Mouse (Mus musculus): ENCODE data around the gene Tex37. TPM values are rescaled to one million over a fixed set of nuclear protein-coding genes. Genes with fewer than 3 reads are reported as not detected.

Tex37 gene
- polyA plus RNA-seq, 1 experiment from 2014 or later = not detected

GRCm38 (mm10) chr6:70955841-70956240 is 37.1 kb upstream of the Tex37 start:
- Histone ChIP-seq H3K4me3 (ENCODE audit: low read depth, low read length) (peak overlapping the region; percentile 54), H3K9ac (ENCODE audit: low read depth, low read length) (no peak overlapping the region), H3K27ac (ENCODE audit: low read depth, low read length) (no peak overlapping the region), H3K4me1 (ENCODE audit: control insufficient read depth, insufficient read depth, low read length) (peaks cover 3% of the 10 kb centered on the region; the same call in 1 of the 2 replicates), H3K36me3 (ENCODE audit: control insufficient read depth, insufficient read depth, low read length) (no peaks in the 10 kb centered on the region), H3K9me3 (replicated peaks; ENCODE audit: control insufficient read depth, low read length) (no peaks in the 10 kb centered on the region), H3K4me2 (peak overlapping the region; percentile 93), H3K27me3 (ENCODE audit: control insufficient read depth, insufficient read depth, low read length) (peaks cover 73% of the 10 kb centered on the region)
- WGBS (ENCODE audit: insufficient replicate concordance) = 1% methylated on average over 12 of the region's 12 CpGs
- no peak for ATAC-seq (replicated peaks; ENCODE audit: insufficient number of reproducible peaks, low FRiP score, low TSS enrichment)

DNA sequence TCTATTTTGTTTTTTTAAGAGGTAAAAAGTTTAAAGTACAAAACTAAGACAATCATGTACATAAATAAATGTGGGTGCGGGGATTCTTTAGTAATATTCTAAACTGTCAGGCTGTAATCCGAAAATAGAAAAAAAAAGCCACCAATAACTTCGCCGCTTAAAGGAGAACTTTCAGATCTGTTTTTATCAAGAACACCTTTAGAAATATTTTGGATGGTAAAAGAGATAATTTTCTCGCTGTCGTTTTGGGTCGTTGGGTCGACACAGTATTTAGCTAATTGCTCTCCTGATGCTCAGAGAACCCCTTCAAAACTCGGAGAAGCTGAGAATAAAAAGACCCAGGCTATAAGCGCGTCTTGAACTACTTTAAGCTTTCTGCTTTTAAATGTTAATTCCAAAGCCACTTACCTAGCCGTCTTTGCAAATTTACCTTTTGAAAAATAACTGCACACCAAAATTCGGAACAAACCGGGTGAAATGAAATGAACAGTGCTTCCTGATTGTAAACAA is 36.6 kb upstream of the Tex37 start:
- Histone ChIP-seq H3K27ac (ENCODE audit: low read depth, low read length) (no peak overlapping the region), H3K27me3 (ENCODE audit: control insufficient read depth, insufficient read depth, low read length) (peaks cover 70% of the 10 kb centered on the region), H3K9ac (ENCODE audit: low read depth, low read length) (no peak overlapping the region), H3K4me1 (ENCODE audit: control insufficient read depth, insufficient read depth, low read length) (peaks cover 3% of the 10 kb centered on the region; the same call in 1 of the 2 replicates), H3K36me3 (ENCODE audit: control insufficient read depth, insufficient read depth, low read length) (no peaks in the 10 kb centered on the region), H3K4me3 (ENCODE audit: low read depth, low read length) (no peak overlapping the region), H3K4me2 (no peak overlapping the region), H3K9me3 (replicated peaks; ENCODE audit: control insufficient read depth, low read length) (no peaks in the 10 kb centered on the region)
- WGBS (ENCODE audit: insufficient replicate concordance) = 7% methylated on average over 14 of the region's 14 CpGs
- no peak for ATAC-seq (replicated peaks; ENCODE audit: insufficient number of reproducible peaks, low FRiP score, low TSS enrichment)

- H3K36me3 ChIP-seq (ENCODE audit: control insufficient read depth, insufficient read depth, low read length) = no peaks in the 10 kb centered on the region
- H3K9me3 ChIP-seq (replicated peaks; ENCODE audit: control insufficient read depth, low read length) = no peaks in the 10 kb centered on the region
- peaks cover 63% of the 10 kb centered on the region for H3K27me3 ChIP-seq (ENCODE audit: control insufficient read depth, insufficient read depth, low read length)
- no peak overlapping the region for H3K4me3 ChIP-seq (ENCODE audit: low read depth, low read length)
- no peak for ATAC-seq (replicated peaks; ENCODE audit: insufficient number of reproducible peaks, low FRiP score, low TSS enrichment)
- no peak overlapping the region for H3K27ac ChIP-seq (ENCODE audit: low read depth, low read length)
- H3K9ac ChIP-seq (ENCODE audit: low read depth, low read length) = no peak overlapping the region
- H3K4me1 ChIP-seq (ENCODE audit: control insufficient read depth, insufficient read depth, low read length) = peaks cover 3% of the 10 kb centered on the region; the same call in 1 of the 2 replicates
- no peak overlapping the region for H3K4me2 ChIP-seq
- 9% methylated on average over 6 of the region's 6 CpGs for WGBS (ENCODE audit: insufficient replicate concordance)
Measured at GRCm38 (mm10) chr6:70954040-70954439, 35.3 kb upstream of the Tex37 start.

DNA sequence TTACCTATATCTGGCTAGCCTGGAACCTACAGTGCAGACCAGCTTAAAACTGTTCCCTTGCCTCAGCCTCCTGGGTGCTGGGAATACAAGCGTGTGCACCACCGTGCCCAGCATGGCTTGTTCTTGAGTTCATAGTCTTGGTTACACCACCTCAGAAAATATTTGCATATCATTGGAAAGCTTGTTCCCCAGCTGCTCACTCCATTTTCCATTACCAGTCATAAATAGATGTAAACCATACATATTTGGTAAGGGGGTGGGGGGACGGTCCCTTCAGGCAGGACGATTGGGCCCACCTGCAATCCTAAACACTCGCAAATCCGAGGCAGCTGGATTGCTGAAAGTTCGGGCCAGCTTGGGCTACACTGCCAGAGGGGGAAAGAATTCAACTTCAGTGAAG is 34.5 kb upstream of the Tex37 start:
- Histone ChIP-seq H3K27ac (ENCODE audit: low read depth, low read length) (no peak overlapping the region), H3K9ac (ENCODE audit: low read depth, low read length) (no peak overlapping the region), H3K36me3 (ENCODE audit: control insufficient read depth, insufficient read depth, low read length) (no peaks in the 10 kb centered on the region), H3K27me3 (ENCODE audit: control insufficient read depth, insufficient read depth, low read length) (peaks cover 57% of the 10 kb centered on the region), H3K4me2 (no peak overlapping the region), H3K4me1 (ENCODE audit: control insufficient read depth, insufficient read depth, low read length) (peaks cover 3% of the 10 kb centered on the region; the same call in 1 of the 2 replicates), H3K9me3 (replicated peaks; ENCODE audit: control insufficient read depth, low read length) (no peaks in the 10 kb centered on the region), H3K4me3 (ENCODE audit: low read depth, low read length) (no peak overlapping the region)
- 66% methylated on average over 7 of the region's 7 CpGs for WGBS (ENCODE audit: insufficient replicate concordance)
- ATAC-seq (replicated peaks; ENCODE audit: insufficient number of reproducible peaks, low FRiP score, low TSS enrichment) = no peak

- Histone ChIP-seq H3K9ac (ENCODE audit: low read depth, low read length) (no peak overlapping the region), H3K4me1 (ENCODE audit: control insufficient read depth, insufficient read depth, low read length) (no peaks in the 10 kb centered on the region), H3K27ac (ENCODE audit: low read depth, low read length) (no peak overlapping the region), H3K4me3 (ENCODE audit: low read depth, low read length) (no peak overlapping the region), H3K27me3 (ENCODE audit: control insufficient read depth, insufficient read depth, low read length) (no peaks in the 10 kb centered on the region), H3K9me3 (replicated peaks; ENCODE audit: control insufficient read depth, low read length) (no peaks in the 10 kb centered on the region), H3K36me3 (ENCODE audit: control insufficient read depth, insufficient read depth, low read length) (no peaks in the 10 kb centered on the region), H3K4me2 (no peak overlapping the region)
- 83% methylated on average over 2 of the region's 2 CpGs for WGBS (ENCODE audit: insufficient replicate concordance)
- ATAC-seq (replicated peaks; ENCODE audit: insufficient number of reproducible peaks, low FRiP score, low TSS enrichment) = no peak
Measured at GRCm38 (mm10) chr6:70931801-70932200, 13.1 kb upstream of the Tex37 start.

- H3K36me3 ChIP-seq (ENCODE audit: control insufficient read depth, insufficient read depth, low read length) = no peaks in the 10 kb centered on the region
- H3K4me2 ChIP-seq = peak overlapping the region; percentile 59
- 6% methylated on average over 22 of the region's 22 CpGs for WGBS (ENCODE audit: insufficient replicate concordance)
- peak overlapping the region; percentile 24; the same call in 1 of the 2 replicates for H3K9ac ChIP-seq (ENCODE audit: low read depth, low read length)
- no peaks in the 10 kb centered on the region; the same call in 1 of the 2 replicates for H3K4me1 ChIP-seq (ENCODE audit: control insufficient read depth, insufficient read depth, low read length)
- no peak overlapping the region for H3K27ac ChIP-seq (ENCODE audit: low read depth, low read length)
- no peaks in the 10 kb centered on the region for H3K9me3 ChIP-seq (replicated peaks; ENCODE audit: control insufficient read depth, low read length)
- no peak for ATAC-seq (replicated peaks; ENCODE audit: insufficient number of reproducible peaks, low FRiP score, low TSS enrichment)
- peak overlapping the region; percentile 26; the same call in 1 of the 2 replicates for H3K4me3 ChIP-seq (ENCODE audit: low read depth, low read length)
- H3K27me3 ChIP-seq (ENCODE audit: control insufficient read depth, insufficient read depth, low read length) = peaks cover 11% of the 10 kb centered on the region
Measured at GRCm38 (mm10) chr6:70921274-70922074, 2.7 kb upstream of the Tex37 start.

- Histone ChIP-seq H3K27ac (ENCODE audit: low read depth, low read length) (no peak overlapping the region), H3K4me3 (ENCODE audit: low read depth, low read length) (no peak overlapping the region), H3K4me1 (ENCODE audit: control insufficient read depth, insufficient read depth, low read length) (no peaks in the 10 kb centered on the region), H3K36me3 (ENCODE audit: control insufficient read depth, insufficient read depth, low read length) (no peaks in the 10 kb centered on the region), H3K4me2 (peak overlapping the region; percentile 45), H3K9me3 (replicated peaks; ENCODE audit: control insufficient read depth, low read length) (no peaks in the 10 kb centered on the region), H3K9ac (ENCODE audit: low read depth, low read length) (no peak overlapping the region), H3K27me3 (ENCODE audit: control insufficient read depth, insufficient read depth, low read length) (peaks cover 2% of the 10 kb centered on the region; the same call in 1 of the 2 replicates)
- no peak for ATAC-seq (replicated peaks; ENCODE audit: insufficient number of reproducible peaks, low FRiP score, low TSS enrichment)
- 69% methylated on average over 7 of the region's 7 CpGs for WGBS (ENCODE audit: insufficient replicate concordance)
Measured at GRCm38 (mm10) chr6:70912396-70912765, 6.3 kb downstream of the Tex37 start.

GRCm38 (mm10) chr6:70911668-70912395 is 6.9 kb downstream of the Tex37 start:
- WGBS (ENCODE audit: insufficient replicate concordance) = 8% methylated on average over 20 of the region's 20 CpGs
- no peak overlapping the region for H3K9ac ChIP-seq (ENCODE audit: low read depth, low read length)
- peak overlapping the region; percentile 45 for H3K4me2 ChIP-seq
- no peaks in the 10 kb centered on the region for H3K9me3 ChIP-seq (replicated peaks; ENCODE audit: control insufficient read depth, low read length)
- H3K27me3 ChIP-seq (ENCODE audit: control insufficient read depth, insufficient read depth, low read length) = peaks cover 2% of the 10 kb centered on the region; the same call in 1 of the 2 replicates
- no peaks in the 10 kb centered on the region for H3K36me3 ChIP-seq (ENCODE audit: control insufficient read depth, insufficient read depth, low read length)
- H3K4me1 ChIP-seq (ENCODE audit: control insufficient read depth, insufficient read depth, low read length) = no peaks in the 10 kb centered on the region
- no peak for ATAC-seq (replicated peaks; ENCODE audit: insufficient number of reproducible peaks, low FRiP score, low TSS enrichment)
- no peak overlapping the region for H3K27ac ChIP-seq (ENCODE audit: low read depth, low read length)
- H3K4me3 ChIP-seq (ENCODE audit: low read depth, low read length) = no peak overlapping the region
